Mouse (Mus musculus): ENCODE data around the gene Cxcl2.

The Cxcl2 gene

GRCm38 (mm10) chr5:90903339-90904020 lies at the start of gene Cxcl2:
Gene Cxcl2 (plus strand): TSS chr5:90903871.
- no peak for DNase-seq (ENCODE audit: low spot score)

DNA sequence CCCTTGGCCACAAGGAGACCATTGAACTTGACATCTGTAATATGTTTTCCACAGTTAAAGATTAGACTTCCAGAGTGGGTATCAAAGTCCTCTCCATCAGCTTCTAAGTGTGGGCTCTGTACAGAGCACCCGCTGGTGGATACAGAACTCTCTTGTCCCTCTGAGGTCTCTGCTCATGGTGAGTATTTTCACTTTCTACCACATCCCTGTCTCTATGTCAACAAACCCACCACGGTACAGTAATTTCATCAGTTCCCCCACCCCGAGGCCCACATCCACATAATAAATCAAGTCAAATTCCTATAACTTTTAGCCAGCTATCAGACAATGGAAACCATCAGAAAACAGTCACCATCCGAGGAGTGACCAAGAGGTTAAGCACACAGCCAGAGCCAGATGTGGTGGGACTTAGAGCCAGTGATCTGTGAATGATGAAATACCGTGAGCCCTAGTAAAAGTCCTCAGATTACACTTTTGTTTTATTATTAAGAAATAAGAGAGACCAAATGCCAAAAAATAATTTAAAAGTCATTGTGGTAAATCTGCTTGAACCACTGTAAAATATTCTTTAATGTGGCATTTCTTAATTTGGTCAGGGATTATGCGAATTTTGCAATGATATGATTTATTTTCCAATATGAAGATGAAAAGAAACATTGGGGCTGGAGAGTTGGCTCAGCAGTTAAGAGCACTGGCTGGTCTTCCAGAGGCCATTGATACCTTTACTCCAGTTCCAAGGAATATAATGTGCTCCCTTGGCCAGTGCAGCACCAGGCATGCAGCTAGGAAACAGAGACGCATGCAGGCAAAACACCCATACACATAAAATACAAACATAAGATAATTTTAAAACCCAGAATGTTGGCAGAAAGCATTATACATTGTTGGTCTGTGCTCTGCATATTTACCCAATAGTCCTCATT lies 48.1 kb upstream of the Cxcl2 start:
- no peak for DNase-seq (ENCODE audit: low spot score)

- no peak for DNase-seq (ENCODE audit: low spot score)
These were observed 46.2 kb upstream of the Cxcl2 start for GRCm38 (mm10) chr5:90857463-90857862.

DNA sequence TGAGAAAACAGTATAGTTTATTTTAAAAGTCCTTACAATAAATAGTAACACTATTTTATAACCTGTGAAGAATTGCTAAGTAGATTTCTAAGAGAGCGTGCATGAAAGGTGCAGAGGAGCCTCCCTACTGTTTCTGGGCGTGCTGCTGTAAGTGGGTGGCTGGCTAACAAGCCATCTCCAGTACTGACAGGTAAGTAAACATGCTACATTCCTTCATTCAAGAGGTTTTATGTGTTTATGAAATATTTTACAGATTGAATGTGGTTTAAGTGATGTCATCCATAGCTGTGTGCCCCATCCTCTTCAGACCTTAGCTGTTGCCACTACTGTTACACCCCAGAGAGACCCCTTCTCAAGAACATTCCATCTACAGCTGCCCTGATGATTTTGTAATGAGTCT lies 45.2 kb upstream of the Cxcl2 start:
- DNase-seq (ENCODE audit: low spot score): no peak

GRCm38 (mm10) chr5:90859031-90859430 lies 44.6 kb upstream of the Cxcl2 start:
- DNase-seq (ENCODE audit: low spot score): no peak

GRCm38 (mm10) chr5:90861876-90862375 lies 41.7 kb upstream of the Cxcl2 start:
- no peak for DNase-seq (ENCODE audit: low spot score)

GRCm38 (mm10) chr5:90866770-90867169 lies 36.9 kb upstream of the Cxcl2 start:
- no peak for DNase-seq (ENCODE audit: low spot score)

DNA sequence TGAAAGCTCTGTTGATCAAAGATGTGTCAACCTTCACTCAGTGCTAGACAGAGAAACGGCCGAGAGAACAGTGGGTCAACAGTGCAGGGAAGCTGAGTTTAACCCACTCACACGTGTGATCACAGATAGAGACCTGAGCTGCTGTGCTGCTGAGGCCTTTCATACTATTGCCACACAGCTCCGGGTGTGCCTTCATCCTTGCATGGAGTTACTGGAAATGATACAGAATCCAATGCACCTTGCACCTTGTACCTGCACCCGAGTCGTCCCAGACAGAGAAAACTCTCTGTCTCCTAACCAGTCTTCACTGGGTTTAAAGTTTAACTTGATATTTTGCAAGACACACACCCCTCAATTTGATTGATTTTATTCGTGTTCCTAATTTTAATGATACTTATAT lies 31.3 kb upstream of the Cxcl2 start:
- DNase-seq (ENCODE audit: low spot score): no peak

DNA sequence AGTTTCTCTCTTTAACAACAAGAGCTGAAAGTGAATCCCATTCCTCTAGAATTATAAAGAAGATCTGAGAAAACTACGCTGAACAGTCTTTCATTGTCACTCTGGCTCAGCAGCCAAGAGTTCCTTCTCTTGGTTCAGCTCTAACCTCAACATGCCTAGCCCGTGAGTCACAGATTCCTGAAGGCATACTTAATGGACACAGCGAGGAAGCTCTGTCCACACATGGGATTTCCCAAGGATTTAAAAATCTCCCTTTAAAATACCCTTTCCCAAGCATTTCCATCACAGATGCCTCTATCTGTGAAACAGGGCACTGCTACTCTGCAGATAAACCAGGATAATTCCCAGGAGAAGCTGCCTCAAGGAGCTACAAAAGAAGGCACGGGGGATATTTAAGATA lies 27.6 kb upstream of the Cxcl2 start:
- no peak for DNase-seq (ENCODE audit: low spot score)

- DNase-seq (ENCODE audit: low spot score): no peak
These were observed 27.0 kb upstream of the Cxcl2 start for GRCm38 (mm10) chr5:90876471-90877172.

DNA sequence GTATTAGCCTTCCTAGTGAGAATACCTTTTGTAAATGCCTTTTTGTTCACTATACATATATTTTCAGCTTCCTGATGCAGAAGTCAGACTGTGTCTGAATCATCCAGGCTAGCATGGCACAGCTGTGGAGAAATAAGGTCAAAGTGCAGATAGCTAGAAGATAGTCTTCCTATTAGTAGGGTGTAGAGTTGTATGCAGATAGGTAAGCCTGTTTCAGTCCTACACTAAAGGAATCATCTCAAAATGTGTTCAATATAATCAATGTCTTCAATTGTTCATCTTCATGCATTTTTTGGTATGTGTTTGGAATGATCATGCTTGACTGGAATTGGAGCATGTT lies 26.5 kb upstream of the Cxcl2 start:
- DNase-seq (ENCODE audit: low spot score): no peak

DNA sequence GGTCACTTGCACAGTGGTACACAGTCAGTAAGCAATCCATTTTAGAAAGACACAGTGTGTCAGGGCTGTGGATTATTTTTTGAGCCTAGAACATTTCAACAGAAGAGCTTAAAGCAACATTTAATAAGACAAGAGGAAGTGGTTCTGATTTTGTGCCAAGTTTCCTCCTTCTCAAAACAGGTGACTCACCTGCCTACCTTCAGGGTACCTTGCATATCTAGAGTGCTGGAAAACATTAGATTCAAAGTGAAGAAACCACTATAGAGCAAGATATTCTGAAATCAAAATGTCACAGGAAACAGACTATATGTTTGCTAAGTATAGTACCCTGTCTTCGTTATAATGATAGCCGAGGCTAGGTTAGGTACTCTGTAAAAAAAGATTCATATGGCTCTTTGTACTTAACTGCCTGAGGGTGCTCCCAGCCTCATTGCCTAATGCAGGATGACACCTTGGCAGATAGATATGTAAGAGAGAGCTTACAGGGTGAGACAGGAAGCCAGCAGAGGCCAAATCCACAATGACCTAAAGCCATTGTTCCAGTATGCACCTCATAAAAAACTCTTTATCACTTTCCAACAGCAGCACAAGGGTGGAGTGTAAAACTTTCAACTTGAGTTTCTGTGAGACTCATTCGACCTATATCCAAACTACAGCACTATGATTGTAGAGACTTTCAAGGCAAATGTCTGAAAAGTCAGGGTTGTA lies 24.2 kb upstream of the Cxcl2 start:
- DNase-seq (ENCODE audit: low spot score): no peak

DNA sequence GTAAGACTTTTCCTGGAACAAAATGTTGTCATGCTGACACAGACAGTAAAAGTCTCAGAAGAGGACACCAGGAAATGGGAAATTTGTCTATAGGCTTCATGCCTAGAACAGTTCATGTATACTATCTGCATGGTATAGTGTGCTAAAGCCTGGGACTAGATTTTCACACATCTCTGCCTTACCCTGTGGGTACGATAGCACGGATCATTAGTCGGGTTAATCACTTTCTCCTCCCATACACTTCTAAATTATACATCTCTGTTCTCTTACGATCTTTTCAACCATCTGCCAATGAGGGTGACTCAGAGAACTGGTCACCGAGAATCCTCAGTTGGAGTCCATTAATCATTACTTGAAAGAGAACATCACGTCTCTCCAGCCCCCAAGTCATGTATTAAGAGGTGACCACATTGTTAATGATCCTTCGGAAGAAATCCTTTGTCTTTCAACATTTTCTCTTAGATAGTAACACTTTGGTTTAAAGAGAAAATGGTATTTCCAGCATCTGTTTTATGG lies 23.3 kb upstream of the Cxcl2 start:
- DNase-seq (ENCODE audit: low spot score): no peak

- DNase-seq (ENCODE audit: low spot score): no peak
These were observed 22.6 kb upstream of the Cxcl2 start for GRCm38 (mm10) chr5:90881021-90881420.

- no peak for DNase-seq (ENCODE audit: low spot score)
These were observed 22.0 kb upstream of the Cxcl2 start for GRCm38 (mm10) chr5:90881682-90882081.

DNA sequence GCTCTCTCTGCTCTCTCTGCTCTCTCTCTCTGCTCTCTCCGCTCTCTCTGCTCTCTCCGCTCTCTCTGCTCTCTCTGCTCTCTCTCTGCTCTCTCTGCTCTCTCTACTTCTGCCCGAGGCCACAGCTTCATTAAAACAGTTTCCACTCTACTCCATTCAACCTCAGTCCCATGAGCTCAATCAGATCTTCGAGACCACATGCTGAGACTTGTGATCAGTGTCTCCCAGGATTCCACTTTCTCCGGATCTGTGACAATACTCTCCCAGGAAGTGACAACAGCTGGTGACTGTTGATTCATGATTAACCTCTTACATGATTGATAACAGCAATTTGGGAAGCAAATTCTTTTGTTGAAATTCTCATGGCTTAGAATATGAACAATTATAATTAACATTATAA lies 21.5 kb upstream of the Cxcl2 start:
- no peak for DNase-seq (ENCODE audit: low spot score)

- no peak for DNase-seq (ENCODE audit: low spot score)
These were observed 18.9 kb upstream of the Cxcl2 start for GRCm38 (mm10) chr5:90884628-90885242.

DNA sequence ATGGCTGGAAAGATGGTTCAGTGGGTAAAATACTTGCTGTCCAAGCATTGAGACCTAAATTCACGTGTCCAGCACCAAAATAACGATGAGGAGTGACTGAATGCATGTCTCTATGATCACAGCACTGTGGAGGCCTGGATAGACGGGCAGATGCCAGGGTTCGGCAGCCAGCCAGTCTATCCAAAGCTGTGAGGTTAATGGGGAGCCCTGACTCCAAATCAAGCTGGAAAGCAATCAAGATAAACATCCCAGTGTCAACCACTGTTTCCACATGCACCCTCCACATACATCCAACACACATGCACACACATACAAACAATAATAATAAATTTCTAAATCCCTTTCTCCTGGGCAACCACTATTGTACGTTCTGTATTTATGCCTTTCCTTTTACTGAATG lies 15.0 kb upstream of the Cxcl2 start:
- DNase-seq (ENCODE audit: low spot score): no peak

GRCm38 (mm10) chr5:90890519-90891463 lies 12.9 kb upstream of the Cxcl2 start, which contains the start of gene Cxcl1:
Gene Cxcl1 (plus strand): TSS chr5:90891241.
- DNase-seq (ENCODE audit: low spot score): peak; percentile 9

- no peak for DNase-seq (ENCODE audit: low spot score)
These were observed 12.2 kb upstream of the Cxcl2 start for GRCm38 (mm10) chr5:90891464-90891813.

All from ovary, postnatal 14 days (tissue).